Mouse (Mus musculus) CH12.LX (cell line): Measurements from ENCODE around the gene Lrrc74b. TPM values are rescaled to one million over a fixed set of nuclear protein-coding genes. Genes with fewer than 3 reads are reported as not detected.

Experiments
- DNase-seq: peaks from one replicate; pipeline ENCODE4 v3.0.0-alpha.2; 2013; ENCODE audit errors: extremely low read depth
- H3K27ac ChIP-seq: 2 replicates; pipeline ENCODE4 v1.5.1; 2012; ENCODE audit warnings: low read depth, mild to moderate bottlenecking, control low read depth, moderate library complexity; ENCODE audit not compliant: insufficient read depth
- H3K27me3 ChIP-seq: replicated peaks from 2 replicates; pipeline ENCODE3; 2012; ENCODE audit warnings: inconsistent platforms
- H3K36me3 ChIP-seq, 2 experiments: replicated peaks in 1 of 2; 2 replicates each; pipeline versions ENCODE3 to v1.6.1; 2012; ENCODE audit warnings: inconsistent platforms in 1 of 2, low read length in 1 of 2, mild to moderate bottlenecking in 1 of 2, mixed read lengths in 1 of 2, moderate library complexity in 1 of 2; ENCODE audit not compliant: control insufficient read depth in 1 of 2, insufficient read depth in 1 of 2
- H3K4me1 ChIP-seq, 2 experiments: 2 replicates each; pipeline ENCODE4 v1.6.1; 2012; ENCODE audit warnings: inconsistent platforms in 1 of 2, moderate library complexity in 1 of 2; ENCODE audit not compliant: insufficient read depth in 2 of 2, control insufficient read depth in 1 of 2
- H3K4me2 ChIP-seq: 2 replicates; pipeline ENCODE4 v1.6.1; 2012; ENCODE audit warnings: low read depth, mild to moderate bottlenecking, control low read depth; ENCODE audit not compliant: poor library complexity, insufficient read depth, severe bottlenecking
- H3K4me3 ChIP-seq, 3 experiments: fragments of 150-350 bp in 1 of 3; sonication (generic) in 1 of 3; replicated peaks in 1 of 3; 2 replicates each; pipeline versions ENCODE3 to v1.5.1; 2011 to 2012; ENCODE audit warnings: low read depth in 2 of 3, low read length in 2 of 3, mild to moderate bottlenecking in 2 of 3, moderate library complexity in 2 of 3, control low read depth in 1 of 3, improper control_type of control experiment in 1 of 3, inconsistent platforms in 1 of 3, mixed read lengths in 1 of 3; ENCODE audit not compliant: poor library complexity in 1 of 3
- H3K79me2 ChIP-seq: replicated peaks from 2 replicates; pipeline ENCODE4 v1.6.1; 2012; ENCODE audit warnings: mild to moderate bottlenecking, moderate library complexity; ENCODE audit not compliant: control insufficient read depth, poor library complexity, insufficient read depth, severe bottlenecking; ENCODE audit errors: extremely low read depth
- H3K9ac ChIP-seq: 2 replicates; pipeline ENCODE4 v1.6.1; 2012; ENCODE audit warnings: low read depth, mild to moderate bottlenecking, control low read depth, moderate library complexity; ENCODE audit not compliant: insufficient read depth
- H3K9me3 ChIP-seq: replicated peaks from 2 replicates; pipeline ENCODE3; 2012; ENCODE audit warnings: low read length, inconsistent platforms, mixed read lengths
- BHLHE40 ChIP-seq: IDR thresholded peaks from 2 replicates; pipeline ENCODE4 v1.6.1; 2011; ENCODE audit warnings: mild to moderate bottlenecking, low read depth, low read length, improper control_type of control experiment
- CTCF ChIP-seq, 2 experiments: IDR thresholded peaks in 1 of 2; conservative IDR thresholded peaks in 1 of 2; 2 replicates each; pipeline ENCODE4 v1.5.1; 2011 to 2012; ENCODE audit warnings: low read depth in 2 of 2, low read length in 2 of 2, improper control_type of control experiment in 1 of 2, inconsistent platforms in 1 of 2, mild to moderate bottlenecking in 1 of 2, moderate library complexity in 1 of 2
- E2F4 ChIP-seq: IDR thresholded peaks from 2 replicates; pipeline ENCODE4 v1.6.1; 2011; ENCODE audit warnings: low read depth, low read length, improper control_type of control experiment; ENCODE audit not compliant: insufficient replicate concordance
- ELF1 ChIP-seq: IDR thresholded peaks from 2 replicates; pipeline ENCODE4 v1.6.1; 2014; ENCODE audit warnings: low read depth, mild to moderate bottlenecking, inconsistent platforms, low read length, improper control_type of control experiment
- EP300 ChIP-seq: IDR thresholded peaks from 2 replicates; pipeline ENCODE4 v1.6.1; 2011; ENCODE audit warnings: low read length, improper control_type of control experiment
- HCFC1 ChIP-seq: IDR thresholded peaks from 2 replicates; pipeline ENCODE4 v1.6.1; 2012; ENCODE audit warnings: low read depth, mild to moderate bottlenecking, inconsistent platforms, low read length, improper control_type of control experiment
- IRF4 ChIP-seq: IDR thresholded peaks from 2 replicates; pipeline ENCODE4 v1.6.1; 2014; ENCODE audit warnings: low read depth, mild to moderate bottlenecking, inconsistent platforms, low read length, improper control_type of control experiment
- JUND ChIP-seq: conservative IDR thresholded peaks from 2 replicates; pipeline ENCODE4 v1.6.1; 2011; ENCODE audit warnings: low read depth, low read length, improper control_type of control experiment
- KAT2A ChIP-seq: IDR thresholded peaks from 2 replicates; pipeline ENCODE4 v1.6.1; 2012; ENCODE audit warnings: low read length, improper control_type of control experiment, inconsistent platforms; ENCODE audit not compliant: insufficient replicate concordance
- MAFK ChIP-seq: IDR thresholded peaks from 2 replicates; pipeline ENCODE4 v1.6.1; 2011; ENCODE audit warnings: low read length, improper control_type of control experiment; ENCODE audit not compliant: insufficient replicate concordance
- MAZ ChIP-seq: IDR thresholded peaks from 2 replicates; pipeline ENCODE4 v1.6.1; 2012; ENCODE audit warnings: low read depth, mild to moderate bottlenecking, inconsistent platforms, low read length, improper control_type of control experiment, moderate library complexity
- MYC ChIP-seq: IDR thresholded peaks from 2 replicates; pipeline ENCODE4 v1.6.1; 2011; ENCODE audit warnings: low read depth, mild to moderate bottlenecking, improper control_type of control experiment, low read length
- NRF1 ChIP-seq: IDR thresholded peaks from 2 replicates; pipeline ENCODE4 v1.6.1; 2014; ENCODE audit warnings: low read depth, mild to moderate bottlenecking, inconsistent platforms, low read length, improper control_type of control experiment, moderate library complexity
- POLR2A ChIP-seq: IDR thresholded peaks from 2 replicates; pipeline ENCODE4 v1.6.1; 2011; ENCODE audit warnings: low read depth, mild to moderate bottlenecking, improper control_type of control experiment, low read length
- RCOR1 ChIP-seq: conservative IDR thresholded peaks from 2 replicates; pipeline ENCODE4 v1.6.1; 2012; ENCODE audit warnings: low read depth, mild to moderate bottlenecking, inconsistent platforms, low read length, improper control_type of control experiment
- SIN3A ChIP-seq: IDR thresholded peaks from 2 replicates; pipeline ENCODE4 v1.6.1; 2012; ENCODE audit warnings: low read length, improper control_type of control experiment, inconsistent platforms
- TCF12 ChIP-seq: IDR thresholded peaks from 2 replicates; pipeline ENCODE4 v1.6.1; 2014; ENCODE audit warnings: low read depth, mild to moderate bottlenecking, inconsistent platforms, low read length, improper control_type of control experiment
- USF1 ChIP-seq: IDR thresholded peaks from 2 replicates; pipeline ENCODE4 v1.6.1; 2014; ENCODE audit warnings: low read depth, mild to moderate bottlenecking, inconsistent platforms, low read length, improper control_type of control experiment
- USF2 ChIP-seq: conservative IDR thresholded peaks from 2 replicates; pipeline ENCODE4 v1.6.1; 2011; ENCODE audit warnings: low read depth, low read length, improper control_type of control experiment
- dilution Hi-C: fragments of 300-500 bp; cut with MboI; formaldehyde crosslinking; loops from 2 replicates; pipeline ENCODE4 v1.14.3; 2020; ENCODE audit warnings: low sequenced_read_pairs; ENCODE audit not compliant: extremely low pct_unique_long_range_greater_than_20kb, extremely low pct_ligation_motif_present
- in situ Hi-C: fragments of 300-500 bp; cut with MboI; formaldehyde crosslinking; loops from 3 replicates; pipeline ENCODE4 v1.14.3; 2019; ENCODE audit warnings: low sequenced_read_pairs, low pct_ligation_motif_present, low pct_unique_long_range_greater_than_20kb, mixed read lengths
- polyA plus RNA-seq: library from polyadenylated mRNA; unstranded; fragments of >175 nt; gene quantifications from 2 replicates; pipeline ENCODE4 v1.2.1, GENCODE M21; 2012; ENCODE audit warnings: low read depth; ENCODE audit not compliant: insufficient read length
- total RNA-seq, 2 experiments: library from RNA; depleted of rRNA; stranded (reverse); fragments of 300-350 nt in 1 of 2; fragments of >200 nt in 1 of 2; gene quantifications; 2 replicates each; pipeline ENCODE4 v1.2.3; 2012 to 2014

Gene Lrrc74b
- total and polyA plus RNA-seq, 3 experiments = 0.17 TPM; not detected in 2

DNA sequence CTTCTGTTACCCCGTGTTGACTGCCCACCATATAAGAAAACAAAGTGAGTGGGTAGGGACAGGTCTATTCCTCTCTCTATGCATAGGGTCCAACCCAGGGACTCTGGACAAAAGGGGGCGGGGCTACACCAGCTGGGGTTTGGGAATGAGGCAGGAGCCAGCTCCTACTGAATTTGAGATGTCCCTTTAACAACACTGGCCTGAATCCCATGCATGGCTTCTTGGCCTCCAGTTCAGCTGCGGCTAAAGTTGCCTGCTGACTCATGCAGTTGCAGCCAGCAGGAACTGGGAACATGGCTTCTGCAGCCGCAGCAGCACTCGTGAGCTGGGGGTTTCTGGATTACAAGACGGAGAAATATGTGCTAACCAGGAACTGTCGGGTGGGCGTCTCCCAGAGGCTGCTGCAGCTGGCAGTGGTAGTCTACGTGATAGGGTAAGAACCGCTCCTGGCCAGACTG is 733 bp upstream of the Lrrc74b start, which contains the start of gene P2rx6:
Gene P2rx6, plus strand, starts transcription at position 135 of the 458 bp plus-strand sequence.
- in situ Hi-C loops = no loop called here
- TF ChIP-seq RCOR1 (no peak), BHLHE40 (peak; percentile 18; the same call in 1 of the 2 replicates)
- TF ChIP-seq, all 38 proteins: peak for 1
- Histone ChIP-seq H3K4me2 (no peak within 1 kb of the TSS), H3K36me3 (no peaks in the 10 kb centered on the region), H3K9me3 (no peaks in the 10 kb centered on the region), H3K9ac (no peak within 1 kb of the TSS), H3K27me3 (peaks cover 82% of the 10 kb centered on the region), H3K4me3 (no peak within 1 kb of the TSS), H3K4me1 (peaks cover 9% of the 10 kb centered on the region in 2 experiments; a peak in 3 of 4 replicates), H3K79me2 (no peaks in the 10 kb centered on the region), H3K27ac (no peak within 1 kb of the TSS)
- dilution Hi-C loops = no loop called here
- DNase-seq = no peak

DNA sequence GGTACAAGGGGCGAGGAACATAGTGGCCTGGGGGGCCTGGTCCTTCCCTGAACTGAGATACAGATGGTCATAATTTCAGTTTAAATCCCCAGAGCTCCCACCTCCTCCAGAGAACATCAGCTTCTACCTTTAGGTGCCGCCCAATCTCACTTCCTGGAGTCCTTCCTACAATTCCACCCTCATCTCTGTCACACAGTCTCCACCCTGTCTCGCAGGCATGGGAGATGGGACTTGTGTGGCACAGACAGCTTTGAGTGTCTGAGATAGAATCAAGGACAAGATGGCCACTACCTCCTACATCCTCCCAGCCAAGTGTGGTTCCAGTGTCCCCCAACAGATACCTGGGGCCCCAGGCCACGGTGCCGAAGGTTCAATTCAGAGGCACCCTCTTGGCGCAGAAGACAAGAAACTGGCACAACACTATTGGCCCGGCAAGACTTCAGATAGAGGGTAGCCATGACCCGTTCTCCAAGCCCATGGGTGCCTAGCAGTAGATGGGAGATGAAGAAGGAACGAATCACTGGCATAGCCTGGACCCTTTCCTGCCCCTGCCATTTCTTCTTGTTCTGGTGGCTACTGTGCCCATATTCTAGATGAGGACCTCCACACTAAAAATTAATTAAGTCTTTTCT is 1.5 kb downstream of the Lrrc74b start:
- no peak overlapping the region for H3K4me3 ChIP-seq
- H3K27ac ChIP-seq = no peak overlapping the region
- peaks cover 61% of the 10 kb centered on the region for H3K27me3 ChIP-seq
- H3K4me2 ChIP-seq = no peak overlapping the region
- TF ChIP-seq USF1 = no peak
- TF ChIP-seq KAT2A = no peak
- no peak for TF ChIP-seq EP300
- TF ChIP-seq USF2 = no peak
- TF ChIP-seq JUND = no peak
- no peak for TF ChIP-seq POLR2A
- TF ChIP-seq SIN3A = no peak
- TF ChIP-seq NRF1 = no peak
- no peak for TF ChIP-seq ELF1
- TF ChIP-seq MAFK = no peak
- TF ChIP-seq BHLHE40 = no peak
- no peak for TF ChIP-seq HCFC1
- no peak for TF ChIP-seq CTCF (conservative IDR thresholded peaks at IDR 0.05 in 1 of 2, IDR thresholded peaks at IDR 0.05 in 1 of 2; ENCODE audit: low read depth in 2 of 2, low read length in 2 of 2)
- no peak for TF ChIP-seq TCF12
- no peak for TF ChIP-seq MYC
- no peak for TF ChIP-seq MAZ
- TF ChIP-seq E2F4 = no peak
- no peak for TF ChIP-seq IRF4
- TF ChIP-seq, all 38 proteins: peak for 0
- dilution Hi-C loops = no loop called here
- Histone ChIP-seq H3K36me3 (no peaks in the 10 kb centered on the region), H3K4me1 (peaks cover 18 to 27% of the 10 kb centered on the region in 2 experiments), H3K9ac (no peak overlapping the region), H3K9me3 (no peaks in the 10 kb centered on the region), H3K79me2 (no peaks in the 10 kb centered on the region)
- no peak for DNase-seq
- in situ Hi-C loops = loop anchor here (5.0 to 10.0 kb wide), 2 partner anchors 58 to 175 kb away; partner anchors contain the start of genes Med15 and Smpd4
